Mouse (Mus musculus): Measurements from ENCODE around the gene Wfdc13. TPM values are rescaled to one million over a fixed set of nuclear protein-coding genes. Genes with fewer than 3 reads are reported as not detected.
"Not testable (repeated sequence)": the region's sequence is repeated elsewhere in the genome, so short reads cannot be mapped to it uniquely, and the experiment has no call there.

Gene Wfdc13
- polyA plus RNA-seq, 1 experiment from 2014 or later = 0.18 TPM

- 79% methylated on average over 16 of the region's 16 CpGs for WGBS
- H3K4me1 ChIP-seq = peaks cover 9% of the 10 kb centered on the region
- ATAC-seq (ENCODE audit: insufficient number of reproducible peaks, low FRiP score, low TSS enrichment, low read depth) = no peak
- H3K9me3 ChIP-seq = no peaks in the 10 kb centered on the region
- H3K4me3 ChIP-seq = no peak overlapping the region
- H3K9ac ChIP-seq = no peak overlapping the region
- no peak overlapping the region for H3K27ac ChIP-seq
- no peaks in the 10 kb centered on the region for H3K36me3 ChIP-seq
- no peaks in the 10 kb centered on the region for H3K27me3 ChIP-seq
- no peak overlapping the region for H3K4me2 ChIP-seq
Observed at GRCm38 (mm10) chr2:164676916-164677685, 7.8 kb upstream of the Wfdc13 start.

- Histone ChIP-seq H3K27ac (no peak overlapping the region), H3K27me3 (no peaks in the 10 kb centered on the region), H3K9me3 (no peaks in the 10 kb centered on the region), H3K4me2 (peak overlapping the region; percentile 53), H3K4me3 (peak overlapping the region; percentile 32), H3K36me3 (no peaks in the 10 kb centered on the region), H3K4me1 (peaks cover 9% of the 10 kb centered on the region), H3K9ac (no peak overlapping the region)
- no peak for ATAC-seq (ENCODE audit: insufficient number of reproducible peaks, low FRiP score, low TSS enrichment, low read depth)
- 15% methylated on average over 19 of the region's 19 CpGs for WGBS
Observed at GRCm38 (mm10) chr2:164678848-164679625, 5.9 kb upstream of the Wfdc13 start.

- Histone ChIP-seq H3K4me2 (no peak overlapping the region), H3K4me3 (no peak overlapping the region), H3K9ac (no peak overlapping the region), H3K9me3 (no peaks in the 10 kb centered on the region), H3K4me1 (peaks cover 9% of the 10 kb centered on the region), H3K27ac (no peak overlapping the region), H3K27me3 (no peaks in the 10 kb centered on the region), H3K36me3 (no peaks in the 10 kb centered on the region)
- WGBS = 32% methylated on average over 3 of the region's 3 CpGs
- no peak for ATAC-seq (ENCODE audit: insufficient number of reproducible peaks, low FRiP score, low TSS enrichment, low read depth)
Observed at GRCm38 (mm10) chr2:164679906-164680305, 5.0 kb upstream of the Wfdc13 start.

GRCm38 (mm10) chr2:164698201-164698600, 13.3 kb downstream of the Wfdc13 start, which contains the start of gene Spint4:
Gene Spint4, plus strand, starts transcription at chr2:164698501.
- ATAC-seq (ENCODE audit: insufficient number of reproducible peaks, low FRiP score, low TSS enrichment, low read depth) = no peak
- H3K27me3 ChIP-seq = no peaks in the 10 kb centered on the region
- H3K9ac ChIP-seq = no peak within 1 kb of the TSS
- H3K9me3 ChIP-seq = no peaks in the 10 kb centered on the region
- no peaks in the 10 kb centered on the region for H3K36me3 ChIP-seq
- no peaks in the 10 kb centered on the region for H3K4me1 ChIP-seq
- no peak within 1 kb of the TSS for H3K4me3 ChIP-seq
- H3K27ac ChIP-seq = no peak within 1 kb of the TSS
- H3K4me2 ChIP-seq = no peak within 1 kb of the TSS
- WGBS = 78% methylated on average over 4 of the region's 4 CpGs

GRCm38 (mm10) chr2:164700959-164701358, 16.1 kb downstream of the Wfdc13 start:
- Histone ChIP-seq H3K27me3 (no peaks in the 10 kb centered on the region), H3K9me3 (no peaks in the 10 kb centered on the region), H3K36me3 (no peaks in the 10 kb centered on the region), H3K4me3 (no peak overlapping the region), H3K4me1 (no peaks in the 10 kb centered on the region), H3K9ac (no peak overlapping the region), H3K27ac (no peak overlapping the region), H3K4me2 (no peak overlapping the region)
- ATAC-seq (ENCODE audit: insufficient number of reproducible peaks, low FRiP score, low TSS enrichment, low read depth) = no peak
- WGBS = 61% methylated on average over 5 of the region's 5 CpGs

GRCm38 (mm10) chr2:164701761-164702160, 16.9 kb downstream of the Wfdc13 start:
- Histone ChIP-seq H3K27me3 (no peaks in the 10 kb centered on the region), H3K36me3 (no peaks in the 10 kb centered on the region), H3K4me3 (no peak overlapping the region), H3K4me2 (no peak overlapping the region), H3K4me1 (no peaks in the 10 kb centered on the region), H3K27ac (no peak overlapping the region), H3K9me3 (no peaks in the 10 kb centered on the region), H3K9ac (no peak overlapping the region)
- 84% methylated on average over 5 of the region's 5 CpGs for WGBS
- no peak for ATAC-seq (ENCODE audit: insufficient number of reproducible peaks, low FRiP score, low TSS enrichment, low read depth)

GRCm38 (mm10) chr2:164704235-164704634, 19.3 kb downstream of the Wfdc13 start:
- no peaks in the 10 kb centered on the region for H3K27me3 ChIP-seq
- H3K4me3 ChIP-seq = no peak overlapping the region
- no peak for ATAC-seq (ENCODE audit: insufficient number of reproducible peaks, low FRiP score, low TSS enrichment, low read depth)
- H3K4me1 ChIP-seq = no peaks in the 10 kb centered on the region
- no peaks in the 10 kb centered on the region for H3K36me3 ChIP-seq
- H3K9me3 ChIP-seq = no peaks in the 10 kb centered on the region
- 81% methylated on average over 5 of the region's 5 CpGs for WGBS
- no peak overlapping the region for H3K9ac ChIP-seq
- no peak overlapping the region for H3K4me2 ChIP-seq
- H3K27ac ChIP-seq = no peak overlapping the region

- Histone ChIP-seq H3K9me3 (no peaks in the 10 kb centered on the region), H3K4me3 (no peak overlapping the region), H3K9ac (no peak overlapping the region), H3K27ac (no peak overlapping the region), H3K4me2 (no peak overlapping the region), H3K36me3 (no peaks in the 10 kb centered on the region), H3K27me3 (no peaks in the 10 kb centered on the region), H3K4me1 (no peaks in the 10 kb centered on the region)
- WGBS = 89% methylated on average over 6 of the region's 6 CpGs
- ATAC-seq (ENCODE audit: insufficient number of reproducible peaks, low FRiP score, low TSS enrichment, low read depth) = no peak
Observed at GRCm38 (mm10) chr2:164705328-164705727, 20.4 kb downstream of the Wfdc13 start.

- no peak overlapping the region for H3K4me3 ChIP-seq
- 84% methylated on average over 14 of the region's 14 CpGs for WGBS
- no peaks in the 10 kb centered on the region for H3K36me3 ChIP-seq
- no peak overlapping the region for H3K27ac ChIP-seq
- H3K4me2 ChIP-seq = no peak overlapping the region
- H3K9ac ChIP-seq = no peak overlapping the region
- no peaks in the 10 kb centered on the region for H3K9me3 ChIP-seq
- ATAC-seq (ENCODE audit: insufficient number of reproducible peaks, low FRiP score, low TSS enrichment, low read depth) = no peak
- H3K27me3 ChIP-seq = no peaks in the 10 kb centered on the region
- no peaks in the 10 kb centered on the region for H3K4me1 ChIP-seq
Observed at GRCm38 (mm10) chr2:164705991-164706390, 21.1 kb downstream of the Wfdc13 start.

- Histone ChIP-seq H3K4me2 (no peak within 1 kb of the TSS), H3K27ac (no peak within 1 kb of the TSS), H3K4me3 (no peak within 1 kb of the TSS), H3K9ac (no peak within 1 kb of the TSS), H3K9me3 (no peaks in the 10 kb centered on the region), H3K36me3 (no peaks in the 10 kb centered on the region), H3K27me3 (0 out of 2 replicates have a peak, but pooled peaks cover 3% of the 10 kb centered on the region), H3K4me1 (no peaks in the 10 kb centered on the region)
- ATAC-seq (ENCODE audit: insufficient number of reproducible peaks, low FRiP score, low TSS enrichment, low read depth) = no peak
- WGBS = 73% methylated on average over 6 of the region's 6 CpGs
Observed at GRCm38 (mm10) chr2:164715005-164715404, 30.1 kb downstream of the Wfdc13 start, which contains the start of gene Spint5. Gene Spint5, plus strand, starts transcription at chr2:164715305.

- H3K27ac ChIP-seq; H3K4me3 ChIP-seq; ATAC-seq (ENCODE audit: insufficient number of reproducible peaks, low FRiP score, low TSS enrichment, low read depth); H3K9me3 ChIP-seq; H3K9ac ChIP-seq; H3K4me2 ChIP-seq; H3K36me3 ChIP-seq; H3K4me1 ChIP-seq; H3K27me3 ChIP-seq: not testable (repeated sequence)
- WGBS = 90% methylated on average over 23 of the region's 23 CpGs
Observed at GRCm38 (mm10) chr2:164716194-164716786, 31.4 kb downstream of the Wfdc13 start.

GRCm38 (mm10) chr2:164723276-164723675, 38.4 kb downstream of the Wfdc13 start:
- Histone ChIP-seq H3K4me3 (no peak overlapping the region), H3K36me3 (no peaks in the 10 kb centered on the region), H3K27me3 (no peaks in the 10 kb centered on the region), H3K9ac (no peak overlapping the region), H3K9me3 (no peaks in the 10 kb centered on the region), H3K27ac (no peak overlapping the region), H3K4me2 (no peak overlapping the region), H3K4me1 (no peaks in the 10 kb centered on the region)
- 0 out of 2 replicates have a peak, but pooled peaks have one; percentile 30 for ATAC-seq (ENCODE audit: insufficient number of reproducible peaks, low FRiP score, low TSS enrichment, low read depth)
- 70% methylated on average over 4 of the region's 4 CpGs for WGBS

Measured in limb, embryonic 15.5 days (tissue).